Mouse (Mus musculus) ES-Bruce4 (cell line): ENCODE measurements around the gene Smco2.

Experiments
- CTCF ChIP-seq: IDR thresholded peaks from one replicate; pipeline ENCODE4 v1.8.1; 2011; ENCODE audit warnings: low read depth, low read length
- EP300 ChIP-seq: IDR thresholded peaks from 2 replicates; pipeline ENCODE4 v1.6.1; 2011; ENCODE audit warnings: low read depth, low read length; ENCODE audit not compliant: insufficient read depth
- POLR2A ChIP-seq: IDR thresholded peaks from one replicate; pipeline ENCODE4 v1.8.1; 2011; ENCODE audit warnings: low read length; ENCODE audit not compliant: insufficient read depth

DNA sequence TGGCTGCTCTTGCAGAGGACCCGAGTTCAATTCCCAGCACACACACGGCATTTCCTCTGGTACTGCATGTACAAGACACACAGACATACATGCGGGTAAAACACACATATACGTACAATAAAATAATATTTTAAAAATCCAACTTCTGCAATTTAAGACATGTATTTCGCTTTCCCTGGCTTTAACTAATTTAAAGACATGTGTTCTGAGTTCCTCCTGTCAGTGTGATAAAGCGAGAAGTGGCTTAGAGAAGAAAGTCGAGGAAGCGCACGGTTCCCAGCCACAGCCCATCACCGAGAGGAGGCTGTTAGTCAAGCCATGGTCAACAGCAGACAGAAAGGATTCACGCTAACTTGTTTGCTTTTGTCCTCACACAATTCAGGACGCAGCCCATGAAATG is 18.6 kb upstream of the Smco2 start:
- no peak for TF ChIP-seq CTCF
- no peak for TF ChIP-seq POLR2A
- TF ChIP-seq EP300: no peak
